Comparison of ENCODE assay signal across 20 mouse cellular contexts in genomic region chr1:172635258-172635657, GRCm38 (mm10). TPM values are rescaled to one million over a fixed set of nuclear protein-coding genes. Genes with fewer than 3 reads are reported as not detected.
DNase-seq lines count a peak whose midpoint lies in the region; ATAC-seq and TF ChIP-seq lines count a peak whose summit lies in the region.
"Had no signal": no experiment of that assay in that cellular context is flagged by ENCODE, and none has a peak within 500 bp of the region (broad histone marks: within the 10 kb centered on the region; RNA-seq: fewer than 3 reads in every experiment).

No protein-coding gene starts in this region.

- H3K27ac ChIP-seq in heart, embryonic 10.5 days, result peak overlapping the region; percentile 36; the same call in 1 of the 2 replicates
- H3K27ac ChIP-seq in left cerebral cortex, adult 2 months, result peak overlapping the region; percentile 16; the same call in 1 of the 2 replicates
- H3K27ac ChIP-seq in heart, embryonic 12.5 days (ENCODE audit: poor library complexity, severe bottlenecking), result no peak overlapping the region
- H3K27ac ChIP-seq in heart, postnatal 0 days (ENCODE audit: low read depth), result peak overlapping the region; percentile 37; the same call in 1 of the 2 replicates
- H3K27ac ChIP-seq: forebrain, embryonic 12.5 days had no signal

- TF ChIP-seq CTCF in left cerebral cortex, adult 2 months (IDR thresholded peaks at IDR 0.05), result no peak
- no peak for TF ChIP-seq CTCF in heart, postnatal 0 days (IDR thresholded peaks at IDR 0.05; ENCODE audit: low read depth)

- no peak overlapping the region for H3K4me3 ChIP-seq in heart, embryonic 10.5 days
- H3K4me3 ChIP-seq in left cerebral cortex, adult 2 months, result no peak overlapping the region
- H3K4me3 ChIP-seq in heart, embryonic 12.5 days, result no peak overlapping the region
- no peak overlapping the region for H3K4me3 ChIP-seq in heart, postnatal 0 days (ENCODE audit: low read depth, low read length)
- H3K4me3 ChIP-seq: forebrain, embryonic 12.5 days had no signal

- TF ChIP-seq EP300 in heart, postnatal 0 days (IDR thresholded peaks at IDR 0.05; ENCODE audit: low read depth), result no peak

- 0 out of 2 replicates have a peak overlapping the region, but pooled peaks have one; percentile 0 for H3K9ac ChIP-seq in heart, embryonic 12.5 days
- H3K9ac ChIP-seq in heart, postnatal 0 days (replicated peaks; ENCODE audit: low read depth, low read length), result no peak overlapping the region
- H3K9ac ChIP-seq: forebrain, embryonic 12.5 days had no signal

- H3K4me2 ChIP-seq in heart, embryonic 12.5 days, result no peak overlapping the region
- no peak overlapping the region for H3K4me2 ChIP-seq in heart, postnatal 0 days (ENCODE audit: low read depth, low read length)
- H3K4me2 ChIP-seq: forebrain, embryonic 12.5 days had no signal

- intact Hi-C loops in heart, postnatal 10 days (cut with DNase I), result loop anchor here (10.0 kb wide), 1 partner anchor 760 kb away; no protein-coding TSS in a partner anchor
- intact Hi-C loops in left cerebral cortex, adult 2 months (cut with DNase I), result loop anchor here (5.0 kb wide), 1 partner anchor 687 kb away; no protein-coding TSS in a partner anchor
- intact Hi-C loops in left cerebral cortex, postnatal 25 days (cut with DNase I), result loop anchor here (5.0 kb wide), 1 partner anchor 687 kb away; no protein-coding TSS in a partner anchor

- peaks cover 17% of the 10 kb centered on the region; the same call in 1 of the 2 replicates for H3K4me1 ChIP-seq in heart, embryonic 10.5 days
- peaks cover 20% of the 10 kb centered on the region for H3K4me1 ChIP-seq in heart, embryonic 12.5 days (replicated peaks)
- no peaks in the 10 kb centered on the region for H3K4me1 ChIP-seq in heart, postnatal 0 days (ENCODE audit: control insufficient read depth, insufficient read depth)
- H3K4me1 ChIP-seq: forebrain, embryonic 12.5 days had no signal

- no peaks in the 10 kb centered on the region for H3K27me3 ChIP-seq in heart, embryonic 10.5 days (ENCODE audit: insufficient read depth, poor library complexity, severe bottlenecking)
- no peaks in the 10 kb centered on the region for H3K27me3 ChIP-seq in heart, embryonic 12.5 days (replicated peaks)
- H3K27me3 ChIP-seq in heart, postnatal 0 days (ENCODE audit: control insufficient read depth, insufficient read depth, low read length), result no peaks in the 10 kb centered on the region

- no peaks in the 10 kb centered on the region for H3K36me3 ChIP-seq in heart, embryonic 10.5 days
- H3K36me3 ChIP-seq in heart, embryonic 12.5 days, result no peaks in the 10 kb centered on the region
- no peaks in the 10 kb centered on the region for H3K36me3 ChIP-seq in heart, postnatal 0 days (replicated peaks; ENCODE audit: control insufficient read depth, insufficient read depth, low read length)
- H3K36me3 ChIP-seq: forebrain, embryonic 12.5 days had no signal

- ATAC-seq in heart, embryonic 12.5 days (ENCODE audit: insufficient number of reproducible peaks, low FRiP score), result no peak
- ATAC-seq in heart, postnatal 0 days (ENCODE audit: insufficient read depth, low read depth), result no peak
- ATAC-seq in CD4-positive, CD25-positive, alpha-beta regulatory T cell, adult 4 months, result no peak

- DNase-seq in heart, embryonic 10.5 days (ENCODE audit: low spot score), result no peak
- DNase-seq in heart, postnatal 10 days, result no peak
- no peak for DNase-seq in left cerebral cortex, adult 2 months (ENCODE audit: extremely low spot score in 1 of 2, low spot score in 2 of 2)
- no peak for DNase-seq in left cerebral cortex, postnatal 25 days (ENCODE audit: low spot score in 2 of 2)
- DNase-seq in heart, postnatal 0 days (ENCODE audit: low spot score), result no peak
- no peak for DNase-seq in cerebellum, postnatal 4 days (ENCODE audit: low spot score in 2 of 2)
- DNase-seq: adrenal gland, adult 2 months; cerebellum, adult 11-12 months; kidney, adult 11 months; right cerebral cortex, adult 18-20 months; thymus, postnatal 25 days had no signal

- no peaks in the 10 kb centered on the region for H3K9me3 ChIP-seq in heart, embryonic 10.5 days
- H3K9me3 ChIP-seq in heart, embryonic 12.5 days (replicated peaks), result no peaks in the 10 kb centered on the region
- H3K9me3 ChIP-seq in heart, postnatal 0 days (replicated peaks; ENCODE audit: control insufficient read depth, low read length), result no peaks in the 10 kb centered on the region
- H3K9me3 ChIP-seq: forebrain, embryonic 12.5 days had no signal

- 40% methylated on average over 4 of the region's 4 CpGs for WGBS in heart, embryonic 10.5 days
- WGBS in heart, embryonic 12.5 days, result 34% methylated on average over 4 of the region's 4 CpGs
- WGBS in heart, postnatal 0 days, result 39% methylated on average over 4 of the region's 4 CpGs

RNA-seq across cellular contexts. Expression of gene Dusp23, which starts 2.5 kb away (rescaled TPM):
- 9.2 and 10.5 TPM in 2 replicates for polyA plus RNA-seq in heart, embryonic 10.5 days (2016; fragmentation: Nextera tagmentation; extraction: Ambion mirVana)
- 1 to 10 TPM; 6.3 to 6.8 TPM for total RNA-seq in heart, postnatal 10 days (2021)
- 1 to 10 TPM; 4.4 to 5.7 TPM for total RNA-seq in left cerebral cortex, adult 2 months (2021)
- 1 to 10 TPM; 5.7 to 6.1 TPM for total RNA-seq in left cerebral cortex, postnatal 25 days (2021)
- polyA plus RNA-seq in heart, embryonic 12.5 days (2016; fragmentation: Nextera tagmentation; extraction: Ambion mirVana), result 11.3 and 11.6 TPM in 2 replicates
- 2.6 and 7.3 TPM in 2 replicates for total RNA-seq in heart, postnatal 0 days (2014; rRNA removed; ENCODE audit: low replicate concordance)
- polyA plus RNA-seq in heart, postnatal 0 days (2015; fragmentation: Nextera tagmentation; extraction: Ambion mirVana), result 12.3 and 12.6 TPM in 2 replicates
- 1 to 10 TPM; 4.9 to 6.4 TPM for polyA plus RNA-seq in CD4-positive, CD25-positive, alpha-beta regulatory T cell, adult 4 months (2017; shearing (Covaris generic))

RNA-seq across cellular contexts. Expression of gene Fcrl6, which starts 32.9 kb away (rescaled TPM):
- not detected in 2 replicates for polyA plus RNA-seq in heart, embryonic 10.5 days (2016; fragmentation: Nextera tagmentation; extraction: Ambion mirVana)
- total RNA-seq in heart, postnatal 10 days (2021), result not detected
- total RNA-seq in left cerebral cortex, adult 2 months (2021), result not detected
- total RNA-seq in left cerebral cortex, postnatal 25 days (2021), result not detected
- polyA plus RNA-seq in heart, embryonic 12.5 days (2016; fragmentation: Nextera tagmentation; extraction: Ambion mirVana), result not detected in 2 replicates
- total RNA-seq in heart, postnatal 0 days (2014; rRNA removed; ENCODE audit: low replicate concordance), result not detected in 2 replicates
- not detected in 2 replicates for polyA plus RNA-seq in heart, postnatal 0 days (2015; fragmentation: Nextera tagmentation; extraction: Ambion mirVana)
- polyA plus RNA-seq in CD4-positive, CD25-positive, alpha-beta regulatory T cell, adult 4 months (2017; shearing (Covaris generic)), result not detected
- total RNA-seq: adrenal gland, adult 2 months; common myeloid progenitor, adult 5-6 weeks; gastrocnemius, adult 18-20 months; left cerebral cortex, adult 8-10 months; megakaryocyte-erythroid progenitor cell, adult 5-6 weeks; MEL had no signal
- polyA plus RNA-seq: adrenal gland, adult 2 months; heart, embryonic 14.5 days had no signal

RNA-seq across cellular contexts. Expression of gene Slamf8, which starts 44.9 kb away (rescaled TPM):
- not detected in 2 replicates for polyA plus RNA-seq in heart, embryonic 10.5 days (2016; fragmentation: Nextera tagmentation; extraction: Ambion mirVana)
- not detected for total RNA-seq in heart, postnatal 10 days (2021)
- total RNA-seq in left cerebral cortex, adult 2 months (2021), result not detected
- not detected for total RNA-seq in left cerebral cortex, postnatal 25 days (2021)
- polyA plus RNA-seq in heart, embryonic 12.5 days (2016; fragmentation: Nextera tagmentation; extraction: Ambion mirVana), result not detected in 2 replicates
- total RNA-seq in heart, postnatal 0 days (2014; rRNA removed; ENCODE audit: low replicate concordance), result 0.46 TPM in 1 of 2 replicates, not detected in the other
- polyA plus RNA-seq in heart, postnatal 0 days (2015; fragmentation: Nextera tagmentation; extraction: Ambion mirVana), result not detected in 2 replicates
- 1 to 10 TPM in 1 of 2 experiments, under 1 TPM in 1; 0.19 to 1.7 TPM for polyA plus RNA-seq in CD4-positive, CD25-positive, alpha-beta regulatory T cell, adult 4 months (2017; shearing (Covaris generic))
- total RNA-seq: common myeloid progenitor, adult 5-6 weeks; megakaryocyte-erythroid progenitor cell, adult 5-6 weeks; MEL had no signal
- polyA plus RNA-seq: forebrain, embryonic 12.5 days had no signal
